Mouse (Mus musculus): ENCODE results near the gene Tsnaxip1.

DNA sequence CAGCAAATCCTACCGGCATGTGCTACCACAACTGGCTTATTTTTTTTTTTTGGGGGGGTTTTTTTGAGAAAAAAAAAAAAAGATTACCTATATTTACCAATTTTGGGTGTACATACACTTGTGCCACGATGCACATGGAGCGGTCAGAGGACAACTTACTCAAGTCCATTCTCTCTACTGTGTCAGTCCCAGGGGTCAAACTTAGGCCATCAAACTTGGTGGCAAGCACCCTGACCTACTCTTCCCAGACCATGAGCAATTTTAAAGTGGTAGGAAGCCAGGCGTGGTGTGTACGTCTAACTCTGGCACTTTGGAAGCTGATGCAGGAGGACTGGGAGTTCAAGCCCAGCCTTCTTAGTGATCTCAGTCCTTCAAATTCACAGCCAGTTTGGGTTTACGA lies 14.3 kb upstream of the Tsnaxip1 start:
- TF ChIP-seq CTCF (IDR thresholded peaks at IDR 0.05; ENCODE audit: low read depth, low read length) = no peak
- TF ChIP-seq POLR2A (IDR thresholded peaks at IDR 0.05; ENCODE audit: borderline replicate concordance, low read depth, low read length) = no peak
